Mouse (Mus musculus) liver, postnatal 0 days (tissue): ENCODE results near the gene Pcbp1.

Experiments used
- CTCF ChIP-seq: sonication (generic); IDR thresholded peaks from 2 replicates; pipeline ENCODE4 v1.5.1; 2016; ENCODE audit warnings: antibody characterized with exemption, low read depth
- EP300 ChIP-seq: IDR thresholded peaks from 2 replicates; pipeline ENCODE4 v1.6.1; 2016; ENCODE audit warnings: antibody characterized with exemption, low read depth, mild to moderate bottlenecking

DNA sequence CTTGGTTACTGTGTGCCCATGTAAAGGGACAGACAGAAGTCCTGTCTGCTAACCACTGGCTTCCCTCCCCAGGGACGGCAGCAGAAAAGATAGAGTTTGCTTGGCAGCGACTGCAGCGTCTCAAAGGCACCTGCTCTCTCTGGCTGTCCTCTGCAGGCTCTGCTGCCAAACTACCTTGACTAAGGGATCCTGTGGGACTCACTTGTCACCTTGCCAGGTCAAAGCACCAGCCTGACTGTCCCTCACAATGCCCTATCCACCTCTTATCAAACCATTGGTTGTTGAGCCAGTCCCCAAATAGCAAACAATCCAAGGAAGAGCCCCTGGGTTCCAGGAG is 38.0 kb downstream of the Pcbp1 start:
- TF ChIP-seq CTCF (no peak), EP300 (no peak)
